Mouse (Mus musculus): ENCODE measurements at regions not wholly inside any gene's neighbourhood (a gene's known extent, or its start where the extent isn't known, plus 50 kb on each side); places are given as distances from the start of the nearest gene placed in this dataset.
A peak's percentile ranks its signal among the peaks of the same experiment; 100 is the strongest.
"Not testable (repeated sequence)": the region's sequence is repeated elsewhere in the genome, so short reads cannot be mapped to it uniquely, and the experiment has no call there.

- DNase-seq: no peak
These were observed 144.0 kb upstream of the Palmd start for GRCm38 (mm10) chr3:117112766-117113165.

DNA sequence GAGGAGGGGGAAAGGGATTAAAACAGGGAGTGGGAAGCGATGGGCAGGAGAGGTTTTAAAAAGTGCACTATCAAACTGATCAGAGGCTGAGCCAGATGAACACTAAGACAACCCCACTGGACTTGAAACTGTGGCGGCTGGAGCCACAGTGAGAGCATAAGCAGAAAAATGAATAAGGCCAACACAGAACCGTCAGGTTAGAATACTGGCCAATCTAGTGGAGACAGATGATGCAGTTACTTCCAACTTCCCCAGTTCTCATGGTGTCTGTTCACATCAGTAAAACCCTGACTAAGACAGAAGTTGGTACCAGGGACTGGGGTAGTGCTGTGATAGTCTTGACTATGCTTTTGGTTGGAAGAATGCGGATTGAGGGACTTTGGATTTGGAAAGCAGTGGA, 143.5 kb upstream of the Palmd start:
- DNase-seq: no peak

- DNase-seq: no peak
These were observed 140.3 kb upstream of the Palmd start for GRCm38 (mm10) chr3:117108966-117109700.

- DNase-seq: no peak
These were observed 139.2 kb upstream of the Palmd start for GRCm38 (mm10) chr3:117107986-117108385.

- no peak for DNase-seq
These were observed 138.6 kb upstream of the Palmd start for GRCm38 (mm10) chr3:117107378-117107777.

DNA sequence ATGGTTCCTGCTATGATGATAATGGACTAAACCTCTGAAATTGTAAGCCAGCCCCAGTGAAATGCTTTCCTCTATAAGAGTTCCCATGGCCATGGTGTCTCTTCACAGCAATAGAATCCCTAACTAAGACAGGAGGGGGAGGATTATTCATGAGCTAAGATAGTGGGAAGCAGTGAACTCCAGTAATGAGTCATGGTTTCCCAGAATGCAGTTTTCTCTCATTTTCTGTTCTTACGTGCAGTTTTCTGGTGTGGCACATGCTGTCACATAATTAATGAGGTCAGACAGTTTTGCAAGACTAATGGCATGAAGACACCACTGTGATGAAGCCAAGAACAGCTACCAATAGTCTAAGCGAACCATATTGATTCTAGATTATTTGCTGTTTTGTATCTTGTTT, 118.9 kb upstream of the Palmd start:
- no peak for DNase-seq

DNA sequence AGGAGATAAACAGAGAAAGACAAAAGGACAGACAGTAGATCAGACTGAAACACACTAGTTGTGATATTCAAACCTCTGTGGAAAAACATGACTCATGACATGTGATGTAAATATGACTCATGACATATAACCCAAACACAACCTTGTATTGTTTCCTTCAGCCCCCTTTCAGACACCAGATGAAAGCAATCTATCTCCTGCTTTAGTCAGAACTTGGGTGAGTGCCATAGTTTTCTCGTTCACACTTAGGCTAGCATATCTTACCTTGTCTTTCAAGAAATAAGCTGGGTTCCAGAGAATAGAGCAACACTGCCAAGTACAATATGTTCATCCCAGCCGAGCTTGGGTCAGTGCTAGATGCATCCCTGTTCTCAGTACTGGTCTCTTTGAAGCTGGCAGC, 107.9 kb upstream of the Palmd start:
- DNase-seq: no peak

DNA sequence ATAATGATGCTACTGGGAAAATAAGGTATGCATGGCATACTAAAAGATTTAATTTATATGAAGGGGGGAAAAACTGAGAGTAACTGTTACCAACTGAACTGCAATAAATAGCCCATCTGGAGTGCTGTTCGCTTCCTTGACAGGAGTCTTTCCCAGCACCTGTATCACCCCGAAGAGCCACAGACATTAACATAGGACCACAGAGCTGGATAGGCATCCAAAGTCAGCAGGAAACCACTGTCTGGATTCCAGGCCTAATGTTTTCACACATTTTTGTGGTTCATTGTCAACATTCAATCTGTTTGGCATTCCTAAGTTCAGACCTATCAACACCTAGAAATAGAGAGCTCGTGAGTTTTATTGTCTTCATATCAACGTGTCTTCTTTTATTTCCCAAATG, 104.6 kb upstream of the Palmd start:
- no peak for DNase-seq

DNA sequence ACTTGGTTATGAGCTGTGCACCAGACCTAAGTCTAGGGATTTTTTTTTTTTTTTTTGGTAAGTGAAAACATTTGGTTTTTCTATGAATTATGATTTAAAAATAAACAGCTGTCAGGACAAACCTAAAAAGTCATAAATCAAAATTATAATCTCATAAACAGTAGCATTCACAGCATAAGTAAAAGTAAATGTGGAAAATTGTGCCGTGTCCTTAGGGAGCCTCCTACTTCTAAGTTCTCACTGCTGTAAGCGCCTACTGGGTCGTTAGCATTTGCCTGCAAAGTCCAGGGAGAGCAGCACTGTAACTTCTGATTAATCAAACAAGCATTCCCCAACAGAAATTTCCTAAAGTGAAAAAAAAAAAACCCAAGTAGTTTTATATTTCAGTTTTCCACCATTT, 104.2 kb upstream of the Palmd start:
- DNase-seq: no peak

DNA sequence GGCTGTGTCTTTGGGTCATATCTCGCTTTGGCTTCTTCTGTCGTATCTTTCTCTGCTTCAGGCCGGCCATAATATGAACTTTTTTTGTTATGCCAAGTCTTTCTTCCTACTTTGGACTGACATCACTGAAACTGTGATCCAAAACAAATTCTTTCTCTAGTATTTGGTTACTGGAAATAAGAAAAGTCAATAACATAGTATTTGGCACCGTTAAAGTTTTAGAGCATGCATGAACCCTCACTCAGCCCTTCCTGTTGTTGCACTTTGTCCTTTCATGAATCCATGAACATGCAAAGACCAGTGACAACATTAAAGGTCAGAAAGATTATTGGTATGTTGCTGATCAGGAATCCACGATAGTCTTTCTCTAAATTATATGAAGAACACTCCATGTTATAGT, 103.1 kb upstream of the Palmd start:
- no peak for DNase-seq

- no peak for DNase-seq
These were observed 98.8 kb upstream of the Palmd start for GRCm38 (mm10) chr3:117067470-117068053.

DNA sequence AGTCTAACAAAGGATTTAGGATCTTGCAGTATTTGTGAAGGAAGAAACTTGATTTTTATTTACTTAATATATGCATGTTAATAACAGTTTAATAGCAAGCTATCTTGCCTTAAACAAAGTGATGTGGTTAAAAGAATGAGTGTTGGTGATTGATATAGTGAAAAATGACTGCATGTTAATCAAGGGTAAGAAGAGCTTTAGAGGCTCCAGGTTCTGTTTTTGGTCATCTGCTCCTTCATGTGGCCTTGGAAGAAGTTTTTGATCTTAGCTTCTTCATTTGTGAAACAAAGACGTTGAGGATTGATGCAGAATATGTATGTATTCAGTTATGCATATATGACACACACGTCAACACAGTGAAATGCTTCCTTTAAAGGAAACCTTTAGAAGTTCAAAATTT, 97.1 kb upstream of the Palmd start:
- no peak for DNase-seq

- DNase-seq: peak; percentile 49 to 52
These were observed 93.0 kb upstream of the Palmd start for GRCm38 (mm10) chr3:117061831-117062230.

DNA sequence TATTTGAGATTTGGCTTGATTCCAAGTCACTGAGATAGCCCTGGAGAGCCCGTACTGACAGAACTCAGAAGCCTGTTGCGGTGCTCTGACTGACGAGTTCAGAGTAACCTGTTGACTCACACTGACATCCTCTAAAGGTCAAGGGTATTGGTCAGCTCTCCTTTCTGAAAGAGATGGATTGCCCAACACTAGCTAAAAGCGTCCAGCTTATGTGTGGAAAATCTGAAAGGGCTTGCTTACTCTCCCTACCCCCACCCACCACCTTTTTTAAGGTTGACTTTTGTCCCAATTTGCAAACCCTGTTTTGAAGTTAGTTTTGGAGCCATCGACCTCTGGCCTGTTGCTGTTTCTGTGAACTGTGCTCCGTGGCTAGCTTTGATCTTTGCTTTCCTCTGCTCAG, 92.4 kb upstream of the Palmd start:
- DNase-seq: no peak

DNA sequence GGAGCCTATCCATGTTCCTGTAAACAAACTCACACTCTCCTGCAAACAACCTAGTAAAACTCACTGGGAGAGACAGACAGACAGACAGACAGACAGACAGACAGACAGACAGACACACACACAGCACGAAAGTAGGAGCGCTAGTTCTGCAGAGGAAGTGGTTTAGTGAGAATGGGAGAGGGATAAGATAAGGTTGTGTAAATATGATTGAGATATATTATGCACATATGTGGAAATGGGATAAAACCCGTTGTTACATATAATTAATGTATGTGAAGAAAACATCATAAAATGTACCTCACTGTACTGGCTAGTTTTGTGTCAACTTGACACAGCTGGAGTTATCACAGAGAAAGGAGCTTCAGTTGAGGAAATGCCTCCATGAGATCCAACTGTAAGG, 85.9 kb upstream of the Palmd start:
- not testable (repeated sequence) for DNase-seq

DNA sequence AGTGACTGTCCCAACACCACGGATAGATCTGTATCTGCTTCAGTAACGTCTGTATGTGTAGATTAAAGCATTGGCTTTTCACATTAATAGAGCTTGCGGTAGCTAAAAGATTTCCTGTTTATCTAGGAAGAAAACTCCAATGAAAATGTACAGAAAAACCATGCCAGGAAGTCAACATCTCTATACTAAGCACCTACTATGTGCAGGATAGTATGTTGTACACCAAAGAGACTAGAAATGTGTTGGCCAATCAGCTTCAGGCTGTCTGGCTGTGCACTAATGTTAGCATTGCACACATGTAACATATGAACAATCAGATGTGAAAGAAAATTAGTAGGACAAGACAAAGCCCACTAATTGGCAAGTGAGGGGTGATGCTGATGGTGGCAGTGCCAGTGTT, 82.6 kb upstream of the Palmd start:
- no peak for DNase-seq

GRCm38 (mm10) chr3:117050909-117051308, 82.1 kb upstream of the Palmd start:
- no peak for DNase-seq

DNA sequence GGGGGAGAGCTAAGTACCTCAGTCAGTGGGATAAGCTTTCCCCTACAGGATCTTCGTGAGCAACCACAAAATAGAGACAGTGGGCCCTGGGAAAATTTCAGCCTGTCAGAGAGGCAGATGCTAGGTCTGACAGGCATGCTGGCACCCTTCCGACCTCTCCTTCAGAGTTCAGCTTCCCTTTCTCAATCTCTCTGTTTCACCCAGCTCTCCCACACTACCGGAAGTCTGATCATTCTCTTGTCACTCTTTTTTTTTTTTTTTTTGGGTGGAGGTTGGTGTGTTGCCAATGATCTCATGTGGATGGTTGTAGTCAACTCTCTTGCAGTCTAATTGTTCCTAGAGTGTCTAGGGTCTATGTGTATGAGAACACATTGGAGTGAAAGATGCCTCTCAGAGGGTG, 80.6 kb upstream of the Palmd start:
- peak; percentile 40 to 43 for DNase-seq

GRCm38 (mm10) chr3:117044809-117045208, 76.0 kb upstream of the Palmd start:
- no peak for DNase-seq

DNA sequence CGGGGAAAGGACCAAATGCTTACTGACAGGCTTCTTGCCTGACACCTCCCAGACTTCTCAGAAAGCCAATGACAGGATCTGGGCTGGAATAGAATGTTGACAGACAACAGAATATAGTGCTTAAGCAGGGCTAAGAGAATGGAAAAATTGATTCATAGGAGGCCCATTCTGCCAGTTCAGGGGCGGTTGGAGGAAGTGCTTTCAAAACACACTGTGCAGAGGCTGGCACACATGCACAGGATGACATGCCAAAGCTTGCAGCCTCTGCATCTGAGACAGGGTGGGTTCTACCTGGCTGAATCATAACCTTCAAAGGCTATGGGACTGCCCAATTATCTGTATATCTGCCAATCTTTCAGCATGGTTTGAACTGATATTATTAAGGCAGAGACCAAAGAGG, 75.5 kb upstream of the Palmd start:
- no peak for DNase-seq

- no peak for DNase-seq
These were observed 70.1 kb upstream of the Palmd start for GRCm38 (mm10) chr3:117038928-117039300.

DNA sequence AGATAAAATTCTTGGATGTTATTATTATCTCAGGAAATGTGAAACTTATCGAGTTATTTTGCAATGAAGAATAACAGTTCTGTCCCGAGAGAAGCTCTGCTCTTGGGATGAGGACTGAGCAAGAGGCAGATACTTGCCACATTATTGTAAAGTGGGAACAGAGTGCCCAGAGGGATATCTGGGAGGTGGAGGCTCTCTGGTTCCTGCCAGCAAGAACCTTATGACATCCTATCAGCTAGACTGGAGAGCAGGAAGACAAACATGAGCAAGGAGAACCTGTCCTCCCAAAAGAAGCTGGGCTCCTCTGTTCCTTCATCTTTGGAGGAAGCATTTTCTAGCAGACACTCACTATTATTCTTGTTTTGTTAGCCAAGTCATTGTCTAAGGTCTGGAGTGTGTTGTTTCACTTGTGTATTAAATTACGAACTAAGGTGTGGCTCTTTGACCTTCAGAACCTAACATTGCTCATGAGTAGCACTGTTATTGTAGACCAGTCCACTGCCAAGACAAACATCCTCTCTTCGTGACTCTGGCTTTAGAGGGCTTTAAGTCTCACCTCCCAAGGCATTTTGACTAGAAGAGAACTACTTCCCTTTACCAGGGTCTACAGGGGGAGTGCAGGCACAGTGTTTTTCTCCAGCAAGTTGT, 69.6 kb upstream of the Palmd start:
- no peak for DNase-seq

Data from cerebellum, postnatal 10 days (tissue).